Mouse (Mus musculus) intestine, embryonic 15.5 days (tissue): ENCODE results near the gene Anks6. TPM values are rescaled to one million over a fixed set of nuclear protein-coding genes. Genes with fewer than 3 reads are reported as not detected.
A peak's percentile ranks its signal among the peaks of the same experiment; 100 is the strongest.

ENCODE experiments used
- ATAC-seq: fragments of 200-750 bp; cut with Nextera tagmentation; 2 replicates; pipeline ENCODE4 v1.8.0; 2017; ENCODE audit warnings: moderate TSS enrichment, moderate library complexity
- H3K27ac ChIP-seq: fragments of 300-500 bp; sonication (generic); 2 replicates; pipeline ENCODE4 v1.5.1; 2015; ENCODE audit warnings: mild to moderate bottlenecking, inconsistent platforms
- H3K27me3 ChIP-seq: fragments of 300-500 bp; sonication (generic); replicated peaks from 2 replicates; pipeline ENCODE4 v1.6.1; 2015; ENCODE audit warnings: inconsistent platforms
- H3K36me3 ChIP-seq: fragments of 300-500 bp; sonication (generic); 2 replicates; pipeline ENCODE4 v1.6.1; 2015; ENCODE audit warnings: inconsistent platforms
- H3K4me1 ChIP-seq: fragments of 300-500 bp; sonication (generic); replicated peaks from 2 replicates; pipeline ENCODE4 v1.6.1; 2015; ENCODE audit warnings: inconsistent platforms
- H3K4me2 ChIP-seq: fragments of 300-500 bp; sonication (generic); replicated peaks from 2 replicates; pipeline ENCODE4 v1.6.1; 2015; ENCODE audit warnings: mild to moderate bottlenecking, inconsistent platforms
- H3K4me3 ChIP-seq: fragments of 300-500 bp; sonication (generic); replicated peaks from 2 replicates; pipeline ENCODE4 v1.5.1; 2015; ENCODE audit warnings: inconsistent platforms
- H3K9ac ChIP-seq: fragments of 300-500 bp; sonication (generic); 2 replicates; pipeline ENCODE4 v1.6.1; 2015; ENCODE audit warnings: inconsistent platforms
- H3K9me3 ChIP-seq: fragments of 300-500 bp; sonication (generic); 2 replicates; pipeline ENCODE4 v1.6.1; 2016; ENCODE audit warnings: inconsistent platforms
- WGBS: fragments of 180-500 bp; shearing (Covaris S2); methylation state at CpG from one replicate; pipeline ENCODE4 v1.1.7; 2015; 5-methylcytosine and 5-hydroxymethylcytosine counted together
- polyA plus RNA-seq: library from polyadenylated mRNA; unstranded; fragments of >200 nt; fragmentation: Nextera tagmentation; extraction: Ambion mirVana; gene quantifications from 2 replicates; pipeline ENCODE4 v1.2.1, GENCODE M21; 2015

Anks6 gene
- polyA plus RNA-seq, 1 experiment from 2014 or later: 2.9 TPM

GRCm38 (mm10) chr4:47000626-47001395 is 56.4 kb downstream of the Anks6 start:
- Histone ChIP-seq H3K9ac (no peak overlapping the region), H3K4me3 (no peak overlapping the region), H3K4me1 (no peaks in the 10 kb centered on the region), H3K9me3 (no peaks in the 10 kb centered on the region), H3K4me2 (no peak overlapping the region), H3K27me3 (no peaks in the 10 kb centered on the region), H3K27ac (no peak overlapping the region), H3K36me3 (no peaks in the 10 kb centered on the region)
- no peak for ATAC-seq
- 55% methylated on average over 8 of the region's 8 CpGs for WGBS

- Histone ChIP-seq H3K9ac (no peak overlapping the region), H3K27ac (no peak overlapping the region), H3K9me3 (no peaks in the 10 kb centered on the region), H3K4me1 (no peaks in the 10 kb centered on the region), H3K4me2 (no peak overlapping the region), H3K4me3 (no peak overlapping the region), H3K27me3 (peaks cover 12% of the 10 kb centered on the region), H3K36me3 (no peaks in the 10 kb centered on the region)
- 82% methylated on average over 2 of the region's 2 CpGs for WGBS
- no peak for ATAC-seq
Observed at GRCm38 (mm10) chr4:46997969-46998368, 59.3 kb downstream of the Anks6 start.

GRCm38 (mm10) chr4:46992827-46993473 is 64.3 kb downstream of the Anks6 start:
- no peak overlapping the region for H3K9ac ChIP-seq
- WGBS: 2% methylated on average over 8 of the region's 8 CpGs
- no peaks in the 10 kb centered on the region for H3K9me3 ChIP-seq
- H3K27me3 ChIP-seq: peaks cover 59% of the 10 kb centered on the region
- ATAC-seq: no peak
- H3K4me3 ChIP-seq: no peak overlapping the region
- no peak overlapping the region for H3K4me2 ChIP-seq
- H3K36me3 ChIP-seq: no peaks in the 10 kb centered on the region
- peaks cover 21% of the 10 kb centered on the region for H3K4me1 ChIP-seq
- H3K27ac ChIP-seq: no peak overlapping the region

DNA sequence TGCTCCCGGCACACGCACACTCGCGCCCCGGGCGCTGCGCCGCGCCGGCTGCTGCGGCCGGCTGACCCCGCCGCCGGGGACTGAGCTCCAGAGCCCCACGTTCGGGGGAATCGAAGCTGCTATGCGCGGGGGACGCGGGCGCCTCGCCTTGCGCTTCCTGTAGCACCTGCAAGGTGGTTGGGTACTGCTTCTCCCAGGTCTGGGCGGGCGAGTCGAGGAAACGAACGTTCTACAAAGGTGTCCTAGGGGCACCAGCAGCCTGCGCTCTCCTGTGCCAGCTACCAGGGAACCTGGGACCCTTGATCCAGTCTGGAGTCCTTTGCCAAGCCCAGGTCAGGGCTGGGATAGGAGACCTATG is 65.3 kb downstream of the Anks6 start:
- peak overlapping the region; percentile 90 for H3K4me2 ChIP-seq
- peaks cover 60% of the 10 kb centered on the region for H3K27me3 ChIP-seq
- no peak overlapping the region for H3K27ac ChIP-seq
- no peak for ATAC-seq
- no peaks in the 10 kb centered on the region for H3K36me3 ChIP-seq
- WGBS: 2% methylated on average over 31 of the region's 31 CpGs
- peaks cover 21% of the 10 kb centered on the region for H3K4me1 ChIP-seq
- H3K9ac ChIP-seq: no peak overlapping the region
- H3K9me3 ChIP-seq: no peaks in the 10 kb centered on the region
- peak overlapping the region; percentile 48 for H3K4me3 ChIP-seq

DNA sequence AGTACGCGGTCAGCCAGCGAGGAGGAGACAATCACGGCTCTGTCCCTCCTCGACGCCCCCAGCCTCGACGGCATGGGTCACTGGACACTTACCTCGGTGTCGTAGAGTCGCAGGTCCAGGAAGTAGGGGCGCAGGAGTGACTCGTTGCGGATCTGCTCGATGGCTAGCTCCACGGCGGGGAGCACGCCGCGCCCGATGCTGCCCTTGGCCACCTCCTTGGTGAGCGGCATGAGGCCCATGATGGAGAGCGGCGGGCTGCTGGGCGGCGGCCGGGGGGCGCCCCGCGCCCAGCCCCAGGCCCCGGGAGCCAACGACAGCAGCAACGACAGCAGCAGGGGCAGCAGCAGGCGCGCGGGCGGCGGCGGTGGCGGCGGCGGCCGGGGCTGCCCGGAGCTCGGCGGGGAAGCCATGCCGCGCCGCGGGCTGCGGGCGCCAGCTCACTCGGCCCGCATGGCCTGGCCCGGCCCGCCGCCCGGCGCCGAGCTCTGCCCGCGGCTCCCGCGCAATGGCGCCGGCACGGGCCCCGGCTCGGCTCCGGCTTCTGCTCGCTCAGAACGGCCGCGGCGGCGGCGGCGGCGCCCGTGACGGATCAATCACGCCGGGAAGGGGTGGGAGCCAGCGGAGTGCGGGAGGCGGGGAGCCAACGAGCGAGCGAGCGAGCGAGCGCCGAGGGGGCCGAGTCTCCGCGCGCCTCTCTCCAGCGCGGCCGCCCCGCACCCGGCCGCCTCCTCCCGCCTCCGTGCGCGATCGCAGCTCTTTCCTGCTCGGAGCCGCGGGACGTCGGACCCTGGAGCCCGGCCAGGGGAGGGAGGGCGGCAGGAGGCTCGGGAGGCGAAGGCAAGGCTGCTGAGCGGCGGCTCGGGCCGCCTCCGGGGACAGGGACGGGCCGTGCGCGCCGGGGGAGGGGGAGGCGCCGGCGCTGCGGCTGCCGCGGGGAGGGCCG is 65.9 kb downstream of the Anks6 start, which contains the start of gene Gabbr2:
Gene Gabbr2, minus strand, starts transcription at position 858 of the 943 bp plus-strand sequence.
- H3K9ac ChIP-seq: no peak within 1 kb of the TSS
- peak; percentile 54 for ATAC-seq
- H3K27me3 ChIP-seq: peaks cover 64% of the 10 kb centered on the region

GRCm38 (mm10) chr4:46990281-46991015 is 66.8 kb downstream of the Anks6 start:
- H3K9ac ChIP-seq: no peak overlapping the region
- no peaks in the 10 kb centered on the region for H3K9me3 ChIP-seq
- peaks cover 64% of the 10 kb centered on the region for H3K27me3 ChIP-seq
- no peak overlapping the region for H3K27ac ChIP-seq
- peaks cover 21% of the 10 kb centered on the region for H3K4me1 ChIP-seq
- peak overlapping the region; percentile 48; the same call in 1 of the 2 replicates for H3K4me3 ChIP-seq
- peak; percentile 42; the same call in 1 of the 2 replicates for ATAC-seq
- H3K4me2 ChIP-seq: peak overlapping the region; percentile 90
- WGBS: 5% methylated on average over 29 of the region's 29 CpGs
- no peaks in the 10 kb centered on the region for H3K36me3 ChIP-seq

More for the DNA sequence above, 65.9 kb downstream of the Anks6 start, which contains the start of gene Gabbr2:
- H3K4me2 ChIP-seq: peak within 1 kb of the TSS; percentile 90
- H3K4me1 ChIP-seq: peaks cover 21% of the 10 kb centered on the region
- no peak within 1 kb of the TSS for H3K27ac ChIP-seq
- no peaks in the 10 kb centered on the region for H3K36me3 ChIP-seq
- peak within 1 kb of the TSS; percentile 48 for H3K4me3 ChIP-seq
- WGBS: under 1% methylated on average over 118 of the region's 134 CpGs
- H3K9me3 ChIP-seq: no peaks in the 10 kb centered on the region

DNA sequence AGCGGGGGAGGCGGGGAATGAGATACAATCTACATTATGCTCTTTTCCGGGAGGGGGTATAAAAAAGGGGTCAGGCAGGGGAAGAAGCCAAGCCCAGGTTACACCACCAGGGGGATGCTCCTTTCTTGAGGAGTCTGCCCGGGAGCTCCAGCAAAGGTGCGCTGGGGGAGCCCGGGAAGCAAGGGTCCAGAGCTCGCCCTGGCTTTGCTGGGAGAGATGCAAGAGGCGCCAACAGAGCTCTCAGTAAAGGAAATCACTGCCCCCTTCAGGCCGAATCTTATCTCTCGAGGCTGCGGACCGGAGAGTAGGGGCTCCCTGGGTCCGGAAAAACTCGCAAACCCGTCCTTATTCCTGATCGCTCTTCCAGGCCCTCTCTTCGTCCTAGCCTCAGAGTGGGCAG is 67.4 kb downstream of the Anks6 start:
- Histone ChIP-seq H3K27me3 (peaks cover 60% of the 10 kb centered on the region), H3K4me1 (peaks cover 21% of the 10 kb centered on the region), H3K27ac (no peak overlapping the region), H3K9ac (no peak overlapping the region), H3K36me3 (no peaks in the 10 kb centered on the region), H3K4me2 (peak overlapping the region; percentile 30; the same call in 1 of the 2 replicates), H3K4me3 (no peak overlapping the region), H3K9me3 (no peaks in the 10 kb centered on the region)
- 1% methylated on average over 17 of the region's 17 CpGs for WGBS
- 0 out of 2 replicates have a peak, but pooled peaks have one; percentile 42 for ATAC-seq

- no peak for ATAC-seq
Observed at GRCm38 (mm10) chr4:46988824-46989223, 68.4 kb downstream of the Anks6 start.

GRCm38 (mm10) chr4:46988257-46988656 is 69.0 kb downstream of the Anks6 start:
- Histone ChIP-seq H3K4me1 (peaks cover 21% of the 10 kb centered on the region), H3K27ac (no peak overlapping the region), H3K36me3 (no peaks in the 10 kb centered on the region), H3K27me3 (peaks cover 54% of the 10 kb centered on the region), H3K4me3 (no peak overlapping the region), H3K9ac (no peak overlapping the region), H3K4me2 (no peak overlapping the region), H3K9me3 (no peaks in the 10 kb centered on the region)
- 0 out of 2 replicates have a peak, but pooled peaks have one; percentile 55 for ATAC-seq
- 44% methylated on average over 3 of the region's 3 CpGs for WGBS

More at GRCm38 (mm10) chr4:46988824-46989223, 68.4 kb downstream of the Anks6 start:
- Histone ChIP-seq H3K4me2 (no peak overlapping the region), H3K27me3 (peaks cover 60% of the 10 kb centered on the region), H3K27ac (no peak overlapping the region), H3K9me3 (no peaks in the 10 kb centered on the region), H3K4me3 (no peak overlapping the region), H3K4me1 (peaks cover 21% of the 10 kb centered on the region), H3K36me3 (no peaks in the 10 kb centered on the region), H3K9ac (no peak overlapping the region)
- 71% methylated on average over 4 of the region's 4 CpGs for WGBS

- no peaks in the 10 kb centered on the region for H3K9me3 ChIP-seq
- peaks cover 21% of the 10 kb centered on the region for H3K4me1 ChIP-seq
- peaks cover 51% of the 10 kb centered on the region for H3K27me3 ChIP-seq
- H3K27ac ChIP-seq: no peak overlapping the region
- no peak overlapping the region for H3K4me2 ChIP-seq
- H3K4me3 ChIP-seq: no peak overlapping the region
- no peak overlapping the region for H3K9ac ChIP-seq
- WGBS: 83% methylated on average over 6 of the region's 6 CpGs
- no peak for ATAC-seq
- no peaks in the 10 kb centered on the region for H3K36me3 ChIP-seq
Observed at GRCm38 (mm10) chr4:46987809-46988208, 69.4 kb downstream of the Anks6 start.

DNA sequence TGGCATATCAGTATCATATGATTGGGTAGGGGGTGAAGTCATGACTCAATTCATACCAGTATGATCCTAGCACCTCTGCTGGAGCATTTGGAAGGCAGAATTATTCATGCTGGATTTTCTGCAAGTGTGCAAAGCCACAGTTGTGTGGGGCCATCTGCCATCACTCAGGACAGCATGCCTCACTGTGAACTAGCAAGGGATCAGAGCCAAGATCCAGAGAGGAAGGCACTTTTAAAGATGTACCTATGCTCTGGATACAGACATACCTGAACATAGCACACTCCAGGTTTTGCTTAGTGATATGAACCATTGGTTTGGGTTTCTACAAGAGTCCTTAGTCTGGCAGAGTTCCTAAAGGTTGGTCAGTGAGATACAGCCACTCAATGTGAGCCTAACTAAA is 71.2 kb downstream of the Anks6 start:
- peaks cover 12% of the 10 kb centered on the region for H3K4me1 ChIP-seq
- no peak overlapping the region for H3K4me3 ChIP-seq
- no peak for ATAC-seq
- no peaks in the 10 kb centered on the region for H3K9me3 ChIP-seq
- no peak overlapping the region for H3K9ac ChIP-seq
- no peaks in the 10 kb centered on the region for H3K36me3 ChIP-seq
- peaks cover 33% of the 10 kb centered on the region for H3K27me3 ChIP-seq
- no peak overlapping the region for H3K4me2 ChIP-seq
- H3K27ac ChIP-seq: no peak overlapping the region
